Mouse (Mus musculus) megakaryocyte progenitor cell, adult 5-6 weeks (primary cell): ENCODE measurements at regions not wholly inside any gene's neighbourhood (a gene's known extent, or its start where the extent isn't known, plus 50 kb on each side); places are given as distances from the start of the nearest gene placed in this dataset.
A peak's percentile ranks its signal among the peaks of the same experiment; 100 is the strongest.

Experiments used
- ATAC-seq: replicated peaks from 2 replicates; pipeline ENCODE4 v1.8.0; 2016; ENCODE audit warnings: mild to moderate bottlenecking, moderate TSS enrichment, inconsistent platforms; ENCODE audit not compliant: poor library complexity

- peak; percentile 55 for ATAC-seq
Measured at GRCm38 (mm10) chr3:121864734-121865445, 49.8 kb upstream of the Abcd3 start.
